Mouse (Mus musculus) E14TG2a.4 (cell line): ENCODE measurements around the gene Poldip3.

ENCODE experiments used
- CTCF ChIP-seq: conservative IDR thresholded peaks from 2 replicates; pipeline ENCODE4 v1.5.1; 2014; ENCODE audit warnings: low read length
- POU5F1 ChIP-seq: IDR thresholded peaks from 2 replicates; pipeline ENCODE4 v1.6.1; 2014; ENCODE audit warnings: low read length, borderline replicate concordance

GRCm38 (mm10) chr15:83157667-83158064, 8.5 kb upstream of the Poldip3 start:
- TF ChIP-seq CTCF, result no peak
- TF ChIP-seq POU5F1, result no peak
